Mouse (Mus musculus): ENCODE measurements around the gene Rpl32. TPM values are rescaled to one million over a fixed set of nuclear protein-coding genes. Genes with fewer than 3 reads are reported as not detected.

Gene Rpl32
- polyA plus RNA-seq, 1 experiment from 2014 or later: 1,760 TPM

DNA sequence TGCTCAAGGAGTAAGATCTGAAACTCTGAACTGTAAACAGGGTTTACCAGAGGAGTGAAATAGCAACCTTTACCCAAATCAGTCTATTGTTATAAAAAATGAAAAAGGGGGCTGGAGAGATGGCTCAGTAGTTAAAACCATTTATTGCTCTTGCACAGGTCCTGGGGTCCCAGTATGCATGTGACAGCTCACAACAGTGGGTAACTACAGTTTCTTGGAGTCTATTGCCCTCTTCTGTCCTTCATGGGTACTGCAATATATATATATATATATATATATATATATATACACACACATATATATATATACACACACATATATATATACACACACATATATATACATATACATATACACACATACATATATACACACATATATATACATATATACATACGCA, 35.9 kb downstream of the Rpl32 start:
- Histone ChIP-seq H3K4me3 (ENCODE audit: low read length) (no peak overlapping the region), H3K4me2 (replicated peaks; ENCODE audit: low read depth, low read length) (no peak overlapping the region)
- WGBS: 100% methylated on average over 1 of the region's 1 CpGs

DNA sequence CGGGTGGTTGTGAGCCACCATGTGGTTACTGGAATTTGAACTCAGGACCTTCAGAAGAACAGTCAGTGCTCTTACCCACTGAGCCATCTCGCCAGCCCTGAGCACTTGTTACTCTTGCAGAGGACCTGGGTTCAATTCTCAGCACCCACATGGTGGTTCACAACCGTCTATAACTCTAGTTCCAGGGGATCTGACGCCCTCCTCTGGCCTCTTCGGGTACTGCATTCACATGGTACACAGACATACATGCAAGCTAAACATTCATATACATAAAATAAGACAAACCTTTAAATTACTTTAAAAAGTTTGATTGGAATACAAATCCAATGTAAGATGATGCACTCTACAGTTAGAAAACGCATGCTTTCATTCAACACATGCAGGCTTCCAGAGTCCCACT, 36.3 kb downstream of the Rpl32 start:
- no peak overlapping the region for H3K9ac ChIP-seq (replicated peaks; ENCODE audit: low read length)
- no peak for ATAC-seq (ENCODE audit: low FRiP score, low TSS enrichment)
- peaks cover 25% of the 10 kb centered on the region for H3K4me1 ChIP-seq (ENCODE audit: insufficient read depth, low read length)
- H3K27me3 ChIP-seq (ENCODE audit: insufficient read depth, low read length): no peaks in the 10 kb centered on the region
- no peaks in the 10 kb centered on the region for H3K36me3 ChIP-seq (ENCODE audit: insufficient read depth, low read length)
- H3K4me2 ChIP-seq (replicated peaks; ENCODE audit: low read depth, low read length): no peak overlapping the region
- peaks cover 3% of the 10 kb centered on the region; the same call in 1 of the 2 replicates for H3K9me3 ChIP-seq (ENCODE audit: low read length)
- H3K4me3 ChIP-seq (ENCODE audit: low read length): no peak overlapping the region
- WGBS: 79% methylated on average over 6 of the region's 6 CpGs
- no peak overlapping the region for H3K27ac ChIP-seq (ENCODE audit: low read length)

More for the DNA sequence above, 35.9 kb downstream of the Rpl32 start:
- no peak overlapping the region for H3K27ac ChIP-seq (ENCODE audit: low read length)
- peaks cover 25% of the 10 kb centered on the region for H3K4me1 ChIP-seq (ENCODE audit: insufficient read depth, low read length)
- no peaks in the 10 kb centered on the region for H3K27me3 ChIP-seq (ENCODE audit: insufficient read depth, low read length)
- no peak overlapping the region for H3K9ac ChIP-seq (replicated peaks; ENCODE audit: low read length)
- no peak for ATAC-seq (ENCODE audit: low FRiP score, low TSS enrichment)
- H3K9me3 ChIP-seq (ENCODE audit: low read length): peaks cover 3% of the 10 kb centered on the region; the same call in 1 of the 2 replicates
- H3K36me3 ChIP-seq (ENCODE audit: insufficient read depth, low read length): no peaks in the 10 kb centered on the region

DNA sequence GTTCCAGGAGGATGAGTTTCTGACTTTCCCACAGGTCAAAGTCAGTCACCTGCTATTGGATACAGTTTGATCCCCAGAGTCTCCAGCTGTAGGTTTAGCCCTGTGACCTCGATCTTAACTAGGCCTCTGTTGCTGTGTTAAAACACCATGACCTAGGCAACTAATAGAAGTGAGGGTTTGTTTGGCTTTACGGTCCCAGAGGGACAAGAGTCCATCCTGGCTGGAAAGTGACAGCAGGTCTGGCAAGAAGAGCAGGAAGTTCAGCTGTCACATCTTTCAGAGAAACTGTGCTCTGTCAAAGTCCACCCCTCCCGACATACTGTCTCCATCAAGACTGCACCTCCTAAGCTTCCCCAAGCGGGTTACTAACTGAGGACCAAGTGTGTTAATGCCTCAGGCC, 37.7 kb downstream of the Rpl32 start:
- Histone ChIP-seq H3K4me2 (replicated peaks; ENCODE audit: low read depth, low read length) (no peak overlapping the region), H3K9ac (replicated peaks; ENCODE audit: low read length) (no peak overlapping the region), H3K4me3 (ENCODE audit: low read length) (no peak overlapping the region), H3K4me1 (ENCODE audit: insufficient read depth, low read length) (peaks cover 13% of the 10 kb centered on the region), H3K27me3 (ENCODE audit: insufficient read depth, low read length) (no peaks in the 10 kb centered on the region), H3K27ac (ENCODE audit: low read length) (no peak overlapping the region), H3K9me3 (ENCODE audit: low read length) (peaks cover 3% of the 10 kb centered on the region; the same call in 1 of the 2 replicates), H3K36me3 (ENCODE audit: insufficient read depth, low read length) (no peaks in the 10 kb centered on the region)
- ATAC-seq (ENCODE audit: low FRiP score, low TSS enrichment): no peak
- WGBS: 50% methylated on average over 4 of the region's 4 CpGs

DNA sequence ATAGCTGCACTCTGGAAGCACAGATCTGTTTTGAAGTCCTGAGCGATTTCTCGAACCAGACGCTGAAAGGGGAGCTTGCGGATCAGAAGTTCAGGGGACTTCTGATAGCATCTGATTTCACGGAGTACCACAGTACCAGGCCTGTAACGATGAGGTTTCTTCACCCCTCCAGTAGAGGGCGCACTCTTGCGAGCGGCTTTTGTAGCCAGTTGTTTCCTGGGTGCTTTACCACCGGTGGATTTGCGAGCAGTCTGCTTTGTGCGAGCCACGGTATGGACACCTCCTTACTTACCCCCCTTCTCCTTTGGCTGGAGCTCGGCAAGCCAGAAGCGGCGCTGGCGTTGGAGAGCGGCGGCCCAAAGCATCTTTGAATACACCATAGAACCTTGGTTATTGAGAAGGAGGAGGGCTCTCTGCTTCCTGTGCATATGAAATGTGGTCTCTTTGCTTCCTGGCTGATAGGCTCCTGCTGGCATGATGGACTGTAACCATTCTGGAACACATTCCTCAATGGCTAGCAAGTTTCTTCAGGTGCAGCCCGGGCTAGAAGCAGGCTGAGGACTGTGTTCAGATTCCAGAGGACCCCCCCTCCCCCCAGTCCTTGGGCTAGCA, 38.4 kb downstream of the Rpl32 start:
- H3K27ac ChIP-seq (ENCODE audit: low read length): no peak overlapping the region
- ATAC-seq (ENCODE audit: low FRiP score, low TSS enrichment): no peak
- WGBS: 85% methylated on average over 20 of the region's 20 CpGs
- no peak overlapping the region for H3K4me2 ChIP-seq (replicated peaks; ENCODE audit: low read depth, low read length)
- no peaks in the 10 kb centered on the region for H3K27me3 ChIP-seq (ENCODE audit: insufficient read depth, low read length)
- peaks cover 6% of the 10 kb centered on the region for H3K4me1 ChIP-seq (ENCODE audit: insufficient read depth, low read length)
- no peaks in the 10 kb centered on the region for H3K36me3 ChIP-seq (ENCODE audit: insufficient read depth, low read length)
- no peak overlapping the region for H3K9ac ChIP-seq (replicated peaks; ENCODE audit: low read length)
- no peak overlapping the region for H3K4me3 ChIP-seq (ENCODE audit: low read length)
- peaks cover 3% of the 10 kb centered on the region; the same call in 1 of the 2 replicates for H3K9me3 ChIP-seq (ENCODE audit: low read length)

GRCm38 (mm10) chr6:115768207-115768606, 40.3 kb downstream of the Rpl32 start:
- peak overlapping the region; percentile 14; the same call in 1 of the 2 replicates for H3K27ac ChIP-seq (ENCODE audit: low read length)
- WGBS: 69% methylated on average over 4 of the region's 4 CpGs
- no peak overlapping the region for H3K9ac ChIP-seq (replicated peaks; ENCODE audit: low read length)
- H3K9me3 ChIP-seq (ENCODE audit: low read length): peaks cover 3% of the 10 kb centered on the region; the same call in 1 of the 2 replicates
- peaks cover 11% of the 10 kb centered on the region for H3K4me1 ChIP-seq (ENCODE audit: insufficient read depth, low read length)
- H3K4me3 ChIP-seq (ENCODE audit: low read length): no peak overlapping the region
- no peak overlapping the region for H3K4me2 ChIP-seq (replicated peaks; ENCODE audit: low read depth, low read length)
- ATAC-seq (ENCODE audit: low FRiP score, low TSS enrichment): no peak
- H3K36me3 ChIP-seq (ENCODE audit: insufficient read depth, low read length): no peaks in the 10 kb centered on the region
- no peaks in the 10 kb centered on the region for H3K27me3 ChIP-seq (ENCODE audit: insufficient read depth, low read length)

DNA sequence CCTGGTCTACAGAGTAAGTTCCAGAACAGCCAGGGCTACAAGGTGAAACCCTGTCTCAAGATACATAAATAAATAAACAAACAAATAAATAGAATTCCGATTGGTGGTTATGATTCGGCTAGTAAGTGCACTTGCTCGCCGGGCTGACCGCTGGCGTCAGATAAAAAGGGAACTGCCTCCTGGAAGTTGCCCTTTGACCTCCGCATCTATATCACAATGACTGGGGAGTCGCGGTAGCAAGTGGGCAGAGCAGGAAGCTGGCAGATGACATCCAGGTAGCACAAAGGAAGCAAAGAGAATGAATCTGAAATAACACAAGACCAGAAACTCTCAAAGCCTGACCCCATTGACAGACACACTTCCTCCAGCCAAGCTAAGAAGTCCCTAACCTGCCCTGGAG, 41.2 kb downstream of the Rpl32 start:
- WGBS: 38% methylated on average over 9 of the region's 9 CpGs
- H3K27me3 ChIP-seq (ENCODE audit: insufficient read depth, low read length): no peaks in the 10 kb centered on the region
- H3K36me3 ChIP-seq (ENCODE audit: insufficient read depth, low read length): no peaks in the 10 kb centered on the region
- peak overlapping the region; percentile 14; the same call in 1 of the 2 replicates for H3K27ac ChIP-seq (ENCODE audit: low read length)
- H3K4me2 ChIP-seq (replicated peaks; ENCODE audit: low read depth, low read length): no peak overlapping the region
- no peak overlapping the region for H3K4me3 ChIP-seq (ENCODE audit: low read length)
- H3K9ac ChIP-seq (replicated peaks; ENCODE audit: low read length): no peak overlapping the region
- no peak for ATAC-seq (ENCODE audit: low FRiP score, low TSS enrichment)
- peaks cover 16% of the 10 kb centered on the region for H3K4me1 ChIP-seq (ENCODE audit: insufficient read depth, low read length)
- H3K9me3 ChIP-seq (ENCODE audit: low read length): peaks cover under 1% of the 10 kb centered on the region; the same call in 1 of the 2 replicates

DNA sequence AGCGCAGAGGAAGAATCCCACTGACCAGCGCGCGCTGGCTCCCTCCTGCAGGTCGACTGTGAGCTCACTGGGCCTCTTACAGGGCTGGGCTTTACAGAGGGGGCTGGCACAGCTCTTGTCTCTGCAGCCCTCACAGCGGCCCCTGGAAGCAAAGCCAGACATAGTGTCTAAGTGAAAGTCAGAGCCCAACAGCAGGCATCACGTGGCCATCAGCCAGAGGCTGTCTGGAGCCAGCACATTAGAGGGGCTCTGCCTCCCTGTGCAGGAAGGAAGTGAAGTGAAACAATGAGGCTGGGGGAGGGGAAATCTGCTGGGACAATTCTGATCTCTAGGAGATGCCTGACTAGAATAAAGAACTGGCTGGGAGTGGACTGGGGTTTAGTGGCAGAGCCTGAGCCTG, 44.4 kb downstream of the Rpl32 start:
- Histone ChIP-seq H3K27me3 (ENCODE audit: insufficient read depth, low read length) (no peaks in the 10 kb centered on the region), H3K9me3 (ENCODE audit: low read length) (no peaks in the 10 kb centered on the region), H3K4me3 (ENCODE audit: low read length) (no peak overlapping the region), H3K9ac (replicated peaks; ENCODE audit: low read length) (peak overlapping the region; percentile 55), H3K27ac (ENCODE audit: low read length) (peak overlapping the region; percentile 89), H3K4me2 (replicated peaks; ENCODE audit: low read depth, low read length) (peak overlapping the region; percentile 35), H3K4me1 (ENCODE audit: insufficient read depth, low read length) (peaks cover 32% of the 10 kb centered on the region), H3K36me3 (ENCODE audit: insufficient read depth, low read length) (no peaks in the 10 kb centered on the region)
- WGBS: 5% methylated on average over 7 of the region's 7 CpGs
- peak; percentile 92 for ATAC-seq (ENCODE audit: low FRiP score, low TSS enrichment)

DNA sequence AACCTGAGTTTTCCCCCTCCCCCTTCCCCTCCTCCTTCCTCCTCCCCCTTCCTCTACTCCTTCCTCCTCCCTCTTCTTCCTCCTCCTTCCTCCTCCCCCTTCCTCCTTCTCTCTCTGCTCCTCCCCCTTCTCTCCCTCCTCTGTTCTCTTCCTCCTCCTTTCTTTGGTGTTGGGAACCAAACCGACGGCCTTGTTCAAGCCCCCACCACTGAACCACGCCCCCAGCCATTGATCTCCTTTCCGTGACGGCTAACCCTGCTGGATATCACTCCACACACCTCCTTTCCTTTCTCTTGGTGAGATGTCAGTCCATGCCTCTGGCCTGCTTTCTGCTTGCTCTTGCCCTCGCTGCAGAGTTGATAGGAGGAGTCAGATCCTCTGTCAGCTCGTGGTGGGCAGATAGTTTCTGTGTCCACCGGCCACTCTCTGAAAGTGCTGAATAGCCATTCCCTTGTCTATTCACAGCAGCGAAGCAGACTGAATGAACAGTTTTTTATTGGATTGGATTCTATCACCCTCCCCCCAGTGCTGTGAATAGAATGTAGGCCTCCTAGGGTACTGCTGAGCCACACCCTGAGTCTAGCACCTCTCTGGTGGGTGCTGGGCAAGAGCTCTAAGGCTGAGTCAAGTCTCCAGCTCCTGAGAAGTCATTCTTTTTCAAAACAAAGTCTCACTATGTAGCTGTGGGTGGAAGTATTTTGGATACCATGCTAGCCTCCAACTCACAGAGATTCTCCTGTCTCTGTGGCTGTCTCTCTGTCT, 46.4 kb downstream of the Rpl32 start, which contains the start of gene Tmem40:
TSS of gene Tmem40 (minus strand) at position 416 of the 762 bp plus-strand sequence.
- Histone ChIP-seq H3K4me1 (ENCODE audit: insufficient read depth, low read length) (peaks cover 37% of the 10 kb centered on the region), H3K9ac (replicated peaks; ENCODE audit: low read length) (peak within 1 kb of the TSS; percentile 45; the same call in 1 of the 2 replicates), H3K4me2 (replicated peaks; ENCODE audit: low read depth, low read length) (peak within 1 kb of the TSS; percentile 28), H3K4me3 (ENCODE audit: low read length) (no peak within 1 kb of the TSS), H3K27me3 (ENCODE audit: insufficient read depth, low read length) (no peaks in the 10 kb centered on the region), H3K9me3 (ENCODE audit: low read length) (no peaks in the 10 kb centered on the region), H3K36me3 (ENCODE audit: insufficient read depth, low read length) (no peaks in the 10 kb centered on the region), H3K27ac (ENCODE audit: low read length) (peak within 1 kb of the TSS; percentile 86)
- ATAC-seq (ENCODE audit: low FRiP score, low TSS enrichment): peak; percentile 39
- WGBS: 3% methylated on average over 9 of the region's 9 CpGs

- Histone ChIP-seq H3K9me3 (ENCODE audit: low read length) (no peaks in the 10 kb centered on the region), H3K4me1 (ENCODE audit: insufficient read depth, low read length) (peaks cover 37% of the 10 kb centered on the region), H3K36me3 (ENCODE audit: insufficient read depth, low read length) (no peaks in the 10 kb centered on the region), H3K4me3 (ENCODE audit: low read length) (no peak overlapping the region), H3K4me2 (replicated peaks; ENCODE audit: low read depth, low read length) (no peak overlapping the region), H3K27me3 (ENCODE audit: insufficient read depth, low read length) (no peaks in the 10 kb centered on the region), H3K27ac (ENCODE audit: low read length) (peak overlapping the region; percentile 53; the same call in 1 of the 2 replicates), H3K9ac (replicated peaks; ENCODE audit: low read length) (no peak overlapping the region)
- no peak for ATAC-seq (ENCODE audit: low FRiP score, low TSS enrichment)
- 60% methylated on average over 4 of the region's 4 CpGs for WGBS
Observed at GRCm38 (mm10) chr6:115760982-115761381, 47.6 kb downstream of the Rpl32 start.

DNA sequence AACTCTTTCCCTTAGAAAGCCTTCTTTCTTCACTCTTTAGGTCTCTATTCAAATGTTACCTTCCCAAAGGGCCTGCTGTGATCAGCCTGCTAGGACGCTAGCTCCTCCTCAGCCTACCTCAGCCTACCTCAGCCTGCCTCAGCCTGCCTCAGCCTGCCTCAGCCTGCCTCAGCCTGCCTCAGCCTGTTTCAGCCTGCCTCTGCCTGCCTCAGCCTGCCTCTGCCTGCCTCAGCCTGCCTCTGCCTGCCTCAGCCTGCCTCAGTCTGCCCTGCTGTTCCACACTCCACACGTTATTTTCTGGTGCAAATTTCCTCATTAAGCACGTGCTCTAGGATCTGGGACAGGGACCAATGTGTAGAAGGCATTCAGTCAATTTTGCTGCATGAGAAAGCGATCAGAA, 48.4 kb downstream of the Rpl32 start:
- Histone ChIP-seq H3K4me1 (ENCODE audit: insufficient read depth, low read length) (peaks cover 37% of the 10 kb centered on the region), H3K27ac (ENCODE audit: low read length) (no peak overlapping the region), H3K36me3 (ENCODE audit: insufficient read depth, low read length) (no peaks in the 10 kb centered on the region), H3K27me3 (ENCODE audit: insufficient read depth, low read length) (no peaks in the 10 kb centered on the region), H3K9ac (replicated peaks; ENCODE audit: low read length) (no peak overlapping the region), H3K9me3 (ENCODE audit: low read length) (no peaks in the 10 kb centered on the region), H3K4me3 (ENCODE audit: low read length) (no peak overlapping the region), H3K4me2 (replicated peaks; ENCODE audit: low read depth, low read length) (no peak overlapping the region)
- WGBS: 94% methylated on average over 4 of the region's 4 CpGs
- no peak for ATAC-seq (ENCODE audit: low FRiP score, low TSS enrichment)
